Mouse (Mus musculus): ENCODE data around the gene Plvap. TPM values are rescaled to one million over a fixed set of nuclear protein-coding genes. Genes with fewer than 3 reads are reported as not detected.

The Plvap gene
- total and polyA plus RNA-seq, 2 experiments from 2014 or later, result 7.6 to 10.4 TPM

DNA sequence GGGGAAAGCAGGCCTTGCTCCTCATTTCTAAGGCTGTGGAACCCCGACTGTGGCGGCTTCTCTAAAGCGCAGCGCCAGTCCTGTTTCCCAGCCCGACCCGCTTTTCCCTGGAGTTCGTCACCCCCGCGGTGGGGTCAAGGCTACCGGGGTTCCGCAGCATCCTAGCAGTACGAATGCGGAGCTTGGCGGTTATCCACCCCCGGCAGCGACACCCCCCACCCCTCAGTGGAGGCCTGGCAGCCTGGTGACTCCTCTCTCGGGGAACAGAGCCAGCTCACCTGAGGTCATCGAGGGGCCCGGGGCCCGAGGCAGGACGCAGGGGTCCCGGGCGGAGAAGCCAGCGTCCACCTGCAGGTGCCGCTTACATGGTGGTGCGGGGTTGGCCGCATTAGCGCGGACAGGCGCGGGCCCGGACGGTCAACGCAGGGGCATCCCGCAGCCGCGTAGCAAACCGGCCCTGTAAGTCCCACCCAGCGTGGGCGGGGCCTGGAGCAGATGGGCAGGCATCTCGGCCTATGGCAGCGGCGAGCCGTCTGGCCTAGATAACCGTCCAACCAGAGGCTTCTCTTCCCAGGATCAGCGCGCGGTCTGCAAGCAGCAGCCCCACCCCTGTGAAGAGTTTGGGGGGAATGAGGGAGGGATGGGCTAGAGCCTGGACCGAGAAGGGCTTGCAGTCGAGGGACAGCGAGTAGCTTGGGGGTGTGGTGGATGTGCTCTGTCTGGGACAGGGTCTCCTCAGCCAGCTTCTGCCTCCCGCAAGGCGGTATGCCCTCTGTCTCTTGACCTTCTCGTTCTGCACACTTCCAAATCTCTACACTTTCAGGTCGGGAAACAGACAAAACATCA lies 48.1 kb downstream of the Plvap start, which contains the start of gene Abhd8:
Abhd8 (minus strand) TSS at position 468 of the 846 bp plus-strand sequence.
- Histone ChIP-seq H3K4me3 (ENCODE audit: low read depth, low read length) (peak within 1 kb of the TSS; percentile 94), H3K27me3 (ENCODE audit: insufficient read depth, low read length) (no peaks in the 10 kb centered on the region), H3K27ac (ENCODE audit: low read depth, low read length) (peak within 1 kb of the TSS; percentile 82), H3K9me3 (ENCODE audit: low read length) (no peaks in the 10 kb centered on the region), H3K36me3 (ENCODE audit: insufficient read depth, low read length) (peaks cover 19% of the 10 kb centered on the region), H3K9ac (replicated peaks; ENCODE audit: low read length, poor library complexity, severe bottlenecking) (peak within 1 kb of the TSS; percentile 93), H3K4me2 (ENCODE audit: low read depth, low read length, poor library complexity, severe bottlenecking) (peak within 1 kb of the TSS; percentile 86), H3K4me1 (ENCODE audit: insufficient read depth, low read length) (peaks cover 5% of the 10 kb centered on the region; the same call in 1 of the 2 replicates)
- under 1% methylated on average over 55 of the region's 55 CpGs for WGBS
- peak; percentile 6; the same call in 1 of the 2 replicates for TF ChIP-seq CTCF (IDR thresholded peaks at IDR 0.05)
- ATAC-seq (ENCODE audit: low FRiP score) (peak; percentile 80), DNase-seq (ENCODE audit: low spot score) (peak; percentile 98)

DNA sequence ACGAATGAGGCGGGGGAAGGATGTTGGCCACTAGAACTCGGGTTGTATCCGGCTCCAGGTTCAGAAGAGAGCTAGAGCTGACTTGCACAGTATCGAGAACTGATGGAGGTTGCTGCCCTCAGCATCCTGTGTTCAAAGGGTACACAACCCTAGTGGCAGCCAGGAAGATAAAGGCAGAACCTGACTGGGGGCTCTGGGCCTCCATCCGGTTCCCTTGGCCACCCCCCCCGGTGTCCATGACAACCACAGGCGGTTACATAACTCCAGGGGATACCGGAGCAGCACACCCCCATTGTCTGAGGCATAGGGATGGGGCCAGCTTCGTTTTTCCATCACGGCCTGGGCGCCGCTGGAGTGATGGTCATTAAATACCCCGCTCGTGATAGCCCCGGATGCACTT lies 48.8 kb downstream of the Plvap start:
- peak; percentile 17; the same call in 1 of the 2 replicates for TF ChIP-seq CTCF (IDR thresholded peaks at IDR 0.05)
- Histone ChIP-seq H3K4me1 (ENCODE audit: insufficient read depth, low read length) (peaks cover 5% of the 10 kb centered on the region; the same call in 1 of the 2 replicates), H3K9me3 (ENCODE audit: low read length) (no peaks in the 10 kb centered on the region), H3K36me3 (ENCODE audit: insufficient read depth, low read length) (peaks cover 24% of the 10 kb centered on the region), H3K27me3 (ENCODE audit: insufficient read depth, low read length) (no peaks in the 10 kb centered on the region), H3K9ac (replicated peaks; ENCODE audit: low read length, poor library complexity, severe bottlenecking) (peak overlapping the region; percentile 93), H3K4me3 (ENCODE audit: low read depth, low read length) (peak overlapping the region; percentile 94), H3K4me2 (ENCODE audit: low read depth, low read length, poor library complexity, severe bottlenecking) (peak overlapping the region; percentile 86), H3K27ac (ENCODE audit: low read depth, low read length) (peak overlapping the region; percentile 82)
- 2% methylated on average over 16 of the region's 16 CpGs for WGBS
- DNase-seq (ENCODE audit: low spot score), result peak; percentile 43
- peak; percentile 2; the same call in 1 of the 2 replicates for ATAC-seq (ENCODE audit: low FRiP score)

DNA sequence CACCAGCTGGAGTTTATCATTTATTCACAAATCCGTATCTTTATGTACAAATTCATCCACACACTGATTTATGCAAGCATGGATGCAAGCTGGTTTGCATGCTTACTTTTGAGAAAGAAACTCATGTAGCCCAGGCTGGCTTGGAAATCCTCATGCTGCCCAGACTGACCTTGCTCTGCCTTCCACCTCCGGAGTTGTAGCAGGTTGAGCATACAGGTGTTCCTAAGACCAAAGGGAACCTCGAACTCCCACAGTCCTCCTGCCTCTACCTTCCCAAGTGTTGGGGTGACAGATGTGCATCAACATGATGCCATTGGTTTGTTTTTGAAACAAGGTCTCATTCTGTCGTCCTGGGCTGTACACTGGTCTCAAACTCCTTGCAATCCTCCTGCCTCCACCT lies 49.4 kb downstream of the Plvap start:
- Histone ChIP-seq H3K27me3 (ENCODE audit: insufficient read depth, low read length) (no peaks in the 10 kb centered on the region), H3K27ac (ENCODE audit: low read depth, low read length) (no peak overlapping the region), H3K9ac (replicated peaks; ENCODE audit: low read length, poor library complexity, severe bottlenecking) (peak overlapping the region; percentile 93), H3K9me3 (ENCODE audit: low read length) (no peaks in the 10 kb centered on the region), H3K4me3 (ENCODE audit: low read depth, low read length) (peak overlapping the region; percentile 94), H3K4me1 (ENCODE audit: insufficient read depth, low read length) (peaks cover 5% of the 10 kb centered on the region; the same call in 1 of the 2 replicates), H3K36me3 (ENCODE audit: insufficient read depth, low read length) (peaks cover 30% of the 10 kb centered on the region), H3K4me2 (ENCODE audit: low read depth, low read length, poor library complexity, severe bottlenecking) (peak overlapping the region; percentile 86)
- DNase-seq (ENCODE audit: low spot score) (no peak), ATAC-seq (ENCODE audit: low FRiP score) (no peak)
- no peak for TF ChIP-seq CTCF (IDR thresholded peaks at IDR 0.05)
- 71% methylated on average over 4 of the region's 4 CpGs for WGBS

DNA sequence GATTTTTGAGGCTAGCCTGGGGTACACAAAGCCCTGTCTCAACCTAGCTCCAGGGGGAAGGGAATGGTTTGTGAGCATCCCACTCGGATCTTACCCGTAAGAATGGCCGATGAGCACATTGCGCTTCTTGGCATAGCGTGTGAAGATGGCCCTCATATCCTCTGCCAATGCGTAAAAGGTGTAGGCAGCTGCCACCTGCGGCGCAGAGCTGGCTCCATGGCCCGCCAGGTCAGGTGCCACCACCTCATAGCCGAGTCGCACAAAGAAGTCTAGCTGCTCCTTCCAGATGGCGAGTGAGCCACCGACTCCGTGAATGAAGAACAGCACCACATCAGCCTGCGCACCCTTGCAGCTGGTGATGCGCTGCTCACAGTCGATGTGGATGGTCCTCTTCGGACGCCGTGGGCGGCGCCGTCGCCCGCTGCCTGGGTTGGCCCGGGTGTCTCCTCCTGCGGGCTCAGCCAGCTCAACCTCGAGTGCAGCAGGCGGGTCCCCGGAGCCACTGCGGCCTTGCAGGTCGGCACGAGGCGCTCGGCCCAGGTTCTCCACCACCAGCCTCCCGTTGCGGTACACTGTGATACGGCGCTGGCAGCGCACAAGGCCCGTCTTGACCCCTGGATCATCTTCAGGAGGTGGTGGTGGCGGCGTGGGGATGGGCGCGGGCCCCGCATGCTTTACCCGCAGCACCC lies 50.3 kb downstream of the Plvap start:
- Histone ChIP-seq H3K9me3 (ENCODE audit: low read length) (no peaks in the 10 kb centered on the region), H3K27ac (ENCODE audit: low read depth, low read length) (no peak overlapping the region), H3K4me2 (ENCODE audit: low read depth, low read length, poor library complexity, severe bottlenecking) (no peak overlapping the region), H3K36me3 (ENCODE audit: insufficient read depth, low read length) (peaks cover 35% of the 10 kb centered on the region), H3K4me1 (ENCODE audit: insufficient read depth, low read length) (peaks cover 5% of the 10 kb centered on the region; the same call in 1 of the 2 replicates), H3K9ac (replicated peaks; ENCODE audit: low read length, poor library complexity, severe bottlenecking) (no peak overlapping the region; the same call in 1 of the 2 replicates), H3K27me3 (ENCODE audit: insufficient read depth, low read length) (no peaks in the 10 kb centered on the region), H3K4me3 (ENCODE audit: low read depth, low read length) (no peak overlapping the region)
- ATAC-seq (ENCODE audit: low FRiP score) (no peak), DNase-seq (ENCODE audit: low spot score) (no peak)
- no peak for TF ChIP-seq CTCF (IDR thresholded peaks at IDR 0.05)
- 88% methylated on average over 42 of the region's 47 CpGs for WGBS

DNA sequence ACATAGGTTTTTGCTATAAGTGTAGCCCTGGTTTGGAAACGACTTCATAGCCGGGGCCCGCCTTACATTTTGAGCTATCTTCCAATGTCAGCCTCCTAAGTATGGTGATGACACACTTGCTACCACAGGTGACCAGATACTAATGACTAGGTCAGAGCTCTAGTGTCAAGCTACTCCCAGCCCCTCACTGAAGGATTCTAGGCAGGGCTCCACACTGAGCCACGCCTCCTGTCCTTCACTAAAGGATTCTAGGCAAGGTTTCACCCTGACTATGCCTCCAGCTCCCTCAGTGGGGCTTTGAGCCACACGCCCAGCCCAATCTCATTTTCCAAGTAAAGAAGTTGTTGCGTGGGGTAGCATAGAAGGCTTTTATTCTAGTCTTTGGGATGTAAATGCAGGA lies 50.8 kb downstream of the Plvap start:
- DNase-seq (ENCODE audit: low spot score) (no peak), ATAC-seq (ENCODE audit: low FRiP score) (no peak)
- Histone ChIP-seq H3K4me3 (ENCODE audit: low read depth, low read length) (no peak overlapping the region), H3K27me3 (ENCODE audit: insufficient read depth, low read length) (no peaks in the 10 kb centered on the region), H3K36me3 (ENCODE audit: insufficient read depth, low read length) (peaks cover 35% of the 10 kb centered on the region), H3K4me1 (ENCODE audit: insufficient read depth, low read length) (peaks cover 5% of the 10 kb centered on the region; the same call in 1 of the 2 replicates), H3K4me2 (ENCODE audit: low read depth, low read length, poor library complexity, severe bottlenecking) (no peak overlapping the region), H3K9ac (replicated peaks; ENCODE audit: low read length, poor library complexity, severe bottlenecking) (no peak overlapping the region), H3K9me3 (ENCODE audit: low read length) (no peaks in the 10 kb centered on the region), H3K27ac (ENCODE audit: low read depth, low read length) (no peak overlapping the region)
- WGBS, result 94% methylated on average over 6 of the region's 6 CpGs
- TF ChIP-seq CTCF (IDR thresholded peaks at IDR 0.05), result no peak
